Mouse (Mus musculus): Measurements from ENCODE around the gene Ezr.

- TF ChIP-seq TAL1 (IDR thresholded peaks at IDR 0.05; ENCODE audit: low read length) = no peak
- TF ChIP-seq GATA1 (IDR thresholded peaks at IDR 0.05; ENCODE audit: low read length) = no peak
These were observed 49.9 kb downstream of the Ezr start for GRCm38 (mm10) chr17:6732665-6733064.
